Mouse (Mus musculus) midbrain, embryonic 14.5 days (tissue): Measurements from ENCODE around the gene Ush2a. TPM values are rescaled to one million over a fixed set of nuclear protein-coding genes. Genes with fewer than 3 reads are reported as not detected.

Source experiments
- ATAC-seq: fragments of 200-750 bp; cut with Nextera tagmentation; 2 replicates; pipeline ENCODE4 v1.8.0; 2017; ENCODE audit warnings: moderate number of reproducible peaks, moderate library complexity; ENCODE audit not compliant: low FRiP score, low TSS enrichment
- DNase-seq: peaks from one replicate; pipeline ENCODE4 v3.0.0-alpha.2; 2015
- H3K27ac ChIP-seq: fragments of 300-500 bp; sonication (generic); replicated peaks from 2 replicates; pipeline ENCODE4 v1.5.1; 2014; ENCODE audit warnings: mild to moderate bottlenecking, low read depth, low read length, moderate library complexity
- H3K27me3 ChIP-seq: fragments of 300-500 bp; sonication (generic); 2 replicates; pipeline ENCODE4 v1.6.1; 2014; ENCODE audit warnings: low read length, control low read depth, mixed read lengths; ENCODE audit not compliant: control insufficient read depth, insufficient read depth
- H3K36me3 ChIP-seq: fragments of 300-500 bp; sonication (generic); 2 replicates; pipeline ENCODE4 v1.6.1; 2014; ENCODE audit warnings: low read length, control low read depth; ENCODE audit not compliant: control insufficient read depth, insufficient read depth
- H3K4me1 ChIP-seq: fragments of 300-500 bp; sonication (generic); 2 replicates; pipeline ENCODE4 v1.6.1; 2014; ENCODE audit warnings: mild to moderate bottlenecking, antibody characterized with exemption, low read length, control low read depth; ENCODE audit not compliant: control insufficient read depth, insufficient read depth
- H3K4me2 ChIP-seq: fragments of 300-500 bp; sonication (generic); 2 replicates; pipeline ENCODE4 v1.6.1; 2014; ENCODE audit warnings: mild to moderate bottlenecking, low read length, moderate library complexity
- H3K4me3 ChIP-seq: fragments of 300-500 bp; sonication (generic); replicated peaks from 2 replicates; pipeline ENCODE4 v1.5.1; 2014; ENCODE audit warnings: low read depth, low read length
- H3K9ac ChIP-seq: fragments of 300-500 bp; sonication (generic); replicated peaks from 2 replicates; pipeline ENCODE4 v1.6.1; 2014; ENCODE audit warnings: mild to moderate bottlenecking, low read length, moderate library complexity
- H3K9me3 ChIP-seq: fragments of 300-500 bp; sonication (generic); 2 replicates; pipeline ENCODE4 v1.6.1; 2016; ENCODE audit warnings: low read length, control low read depth, mixed read lengths; ENCODE audit not compliant: control insufficient read depth
- WGBS: fragments of 180-500 bp; shearing (Covaris S2); extraction: QIAGEN DNeasy Blood & Tissue Kit; methylation state at CpG from one replicate; pipeline ENCODE4 v1.1.7; 2014; 5-methylcytosine and 5-hydroxymethylcytosine counted together
- polyA plus RNA-seq: library from polyadenylated mRNA; unstranded; fragments of >200 nt; fragmentation: Nextera tagmentation; extraction: Ambion mirVana; gene quantifications from 2 replicates; pipeline ENCODE4 v1.2.1, GENCODE M21; 2014

Ush2a gene
- polyA plus RNA-seq, 1 experiment from 2014 or later = 0.62 TPM

- Histone ChIP-seq H3K9me3 (no peaks in the 10 kb centered on the region), H3K27me3 (no peaks in the 10 kb centered on the region), H3K36me3 (no peaks in the 10 kb centered on the region), H3K4me3 (no peak overlapping the region), H3K4me1 (0 out of 2 replicates have a peak, but pooled peaks cover 3% of the 10 kb centered on the region), H3K27ac (no peak overlapping the region), H3K9ac (no peak overlapping the region), H3K4me2 (no peak overlapping the region)
- no peak for DNase-seq
- 83% methylated on average over 11 of the region's 11 CpGs for WGBS
- no peak for ATAC-seq
Observed at GRCm38 (mm10) chr1:188267127-188267722, 5.4 kb downstream of the Ush2a start.

GRCm38 (mm10) chr1:188269071-188269470, 7.2 kb downstream of the Ush2a start:
- ATAC-seq = no peak
- no peaks in the 10 kb centered on the region for H3K9me3 ChIP-seq
- no peaks in the 10 kb centered on the region for H3K27me3 ChIP-seq
- H3K4me3 ChIP-seq = no peak overlapping the region
- H3K9ac ChIP-seq = no peak overlapping the region
- no peak overlapping the region for H3K4me2 ChIP-seq
- no peak overlapping the region for H3K27ac ChIP-seq
- 70% methylated on average over 6 of the region's 6 CpGs for WGBS
- DNase-seq = no peak
- H3K4me1 ChIP-seq = no peaks in the 10 kb centered on the region
- no peaks in the 10 kb centered on the region for H3K36me3 ChIP-seq

GRCm38 (mm10) chr1:188313303-188313702, 51.5 kb downstream of the Ush2a start:
- H3K27me3 ChIP-seq = no peaks in the 10 kb centered on the region
- H3K9me3 ChIP-seq = no peaks in the 10 kb centered on the region
- no peaks in the 10 kb centered on the region for H3K4me1 ChIP-seq
- no peak overlapping the region for H3K9ac ChIP-seq
- H3K36me3 ChIP-seq = no peaks in the 10 kb centered on the region
- DNase-seq (no peak), ATAC-seq (no peak)
- 91% methylated on average over 7 of the region's 7 CpGs for WGBS
- no peak overlapping the region for H3K4me3 ChIP-seq
- H3K4me2 ChIP-seq = no peak overlapping the region
- H3K27ac ChIP-seq = no peak overlapping the region

- ATAC-seq (no peak), DNase-seq (no peak)
- 91% methylated on average over 5 of the region's 5 CpGs for WGBS
- H3K27me3 ChIP-seq = no peaks in the 10 kb centered on the region
- H3K4me1 ChIP-seq = no peaks in the 10 kb centered on the region
- H3K4me2 ChIP-seq = no peak overlapping the region
- H3K27ac ChIP-seq = no peak overlapping the region
- no peaks in the 10 kb centered on the region for H3K36me3 ChIP-seq
- H3K9me3 ChIP-seq = no peaks in the 10 kb centered on the region
- H3K9ac ChIP-seq = no peak overlapping the region
- H3K4me3 ChIP-seq = no peak overlapping the region
Observed at GRCm38 (mm10) chr1:188316574-188316973, 54.8 kb downstream of the Ush2a start.

- Histone ChIP-seq H3K4me2 (no peak overlapping the region), H3K27me3 (no peaks in the 10 kb centered on the region), H3K9ac (no peak overlapping the region), H3K4me1 (no peaks in the 10 kb centered on the region), H3K4me3 (no peak overlapping the region), H3K27ac (no peak overlapping the region), H3K36me3 (no peaks in the 10 kb centered on the region), H3K9me3 (no peaks in the 10 kb centered on the region)
- 87% methylated on average over 4 of the region's 4 CpGs for WGBS
- no peak for DNase-seq
- ATAC-seq = no peak
Observed at GRCm38 (mm10) chr1:188320204-188320603, 58.4 kb downstream of the Ush2a start.

GRCm38 (mm10) chr1:188321534-188321933, 59.7 kb downstream of the Ush2a start:
- Histone ChIP-seq H3K9me3 (no peaks in the 10 kb centered on the region), H3K4me1 (no peaks in the 10 kb centered on the region), H3K27ac (no peak overlapping the region), H3K4me2 (no peak overlapping the region), H3K9ac (no peak overlapping the region), H3K36me3 (no peaks in the 10 kb centered on the region), H3K27me3 (no peaks in the 10 kb centered on the region), H3K4me3 (no peak overlapping the region)
- DNase-seq = no peak
- 86% methylated on average over 7 of the region's 7 CpGs for WGBS
- ATAC-seq = no peak

- no peaks in the 10 kb centered on the region for H3K36me3 ChIP-seq
- H3K4me1 ChIP-seq = no peaks in the 10 kb centered on the region
- DNase-seq (no peak), ATAC-seq (no peak)
- H3K27me3 ChIP-seq = no peaks in the 10 kb centered on the region
- no peak overlapping the region for H3K27ac ChIP-seq
- WGBS = 93% methylated on average over 2 of the region's 2 CpGs
- no peaks in the 10 kb centered on the region for H3K9me3 ChIP-seq
- no peak overlapping the region for H3K4me3 ChIP-seq
- H3K9ac ChIP-seq = no peak overlapping the region
- no peak overlapping the region for H3K4me2 ChIP-seq
Observed at GRCm38 (mm10) chr1:188330406-188330805, 68.6 kb downstream of the Ush2a start.

- H3K4me3 ChIP-seq = no peak overlapping the region
- no peak overlapping the region for H3K9ac ChIP-seq
- H3K9me3 ChIP-seq = no peaks in the 10 kb centered on the region
- no peaks in the 10 kb centered on the region for H3K36me3 ChIP-seq
- DNase-seq (peak; percentile 4), ATAC-seq (no peak)
- no peaks in the 10 kb centered on the region for H3K4me1 ChIP-seq
- no peak overlapping the region for H3K27ac ChIP-seq
- no peak overlapping the region for H3K4me2 ChIP-seq
- H3K27me3 ChIP-seq = no peaks in the 10 kb centered on the region
- WGBS = 61% methylated on average over 2 of the region's 2 CpGs
Observed at GRCm38 (mm10) chr1:188333936-188334335, 72.1 kb downstream of the Ush2a start.

- no peaks in the 10 kb centered on the region for H3K9me3 ChIP-seq
- H3K4me3 ChIP-seq = no peak overlapping the region
- no peak for ATAC-seq
- no peaks in the 10 kb centered on the region for H3K36me3 ChIP-seq
- no peaks in the 10 kb centered on the region for H3K27me3 ChIP-seq
- WGBS = 76% methylated on average over 2 of the region's 2 CpGs
- no peak overlapping the region for H3K4me2 ChIP-seq
- H3K4me1 ChIP-seq = no peaks in the 10 kb centered on the region
- DNase-seq = no peak
- H3K27ac ChIP-seq = no peak overlapping the region
- H3K9ac ChIP-seq = no peak overlapping the region
Observed at GRCm38 (mm10) chr1:188347762-188348161, 85.9 kb downstream of the Ush2a start.
